Mouse (Mus musculus) MEL (cell line): ENCODE measurements around the gene Foxo3. TPM values are rescaled to one million over a fixed set of nuclear protein-coding genes. Genes with fewer than 3 reads are reported as not detected.

Source experiments
- DNase-seq: peaks from one replicate; pipeline ENCODE4 v3.0.0; 2011; ENCODE audit warnings: low read depth, low spot score
- H3K27ac ChIP-seq: 2 replicates; pipeline ENCODE4 v1.5.1; 2012; ENCODE audit warnings: low read depth, mild to moderate bottlenecking, control low read depth, low read length, moderate library complexity; ENCODE audit not compliant: control insufficient read depth
- H3K27me3 ChIP-seq, 2 experiments: fragments of 150-350 bp in 1 of 2; sonication (generic) in 1 of 2; 2 replicates each; pipeline ENCODE4 v1.6.1; 2012; ENCODE audit warnings: low read length in 2 of 2, mild to moderate bottlenecking in 2 of 2, improper control_type of control experiment in 1 of 2, moderate library complexity in 1 of 2; ENCODE audit not compliant: insufficient read depth in 2 of 2, control insufficient read depth in 1 of 2
- H3K36me3 ChIP-seq, 2 experiments: 2 replicates each; pipeline ENCODE4 v1.6.1; 2012 to 2014; ENCODE audit warnings: low read length in 2 of 2, improper control_type of control experiment in 1 of 2, inconsistent platforms in 1 of 2, mild to moderate bottlenecking in 1 of 2; ENCODE audit not compliant: insufficient read depth in 2 of 2, control insufficient read depth in 1 of 2
- H3K4me1 ChIP-seq, 2 experiments: fragments of 150-350 bp in 1 of 2; sonication (generic) in 1 of 2; 2 replicates each; pipeline ENCODE4 v1.6.1; 2012; ENCODE audit warnings: low read length in 2 of 2, improper control_type of control experiment in 1 of 2, mild to moderate bottlenecking in 1 of 2; ENCODE audit not compliant: insufficient read depth in 2 of 2, control insufficient read depth in 1 of 2
- H3K4me3 ChIP-seq, 2 experiments: fragments of 150-350 bp in 1 of 2; sonication (generic) in 1 of 2; 2 replicates each; pipeline ENCODE4 v1.5.1; 2012; ENCODE audit warnings: low read depth in 2 of 2, low read length in 2 of 2, mild to moderate bottlenecking in 2 of 2, moderate library complexity in 2 of 2, control low read depth in 1 of 2, improper control_type of control experiment in 1 of 2; ENCODE audit not compliant: control insufficient read depth in 1 of 2, insufficient read depth in 1 of 2
- H3K79me2 ChIP-seq: 2 replicates; pipeline ENCODE4 v1.6.1; 2012; ENCODE audit warnings: mild to moderate bottlenecking, low read length, moderate library complexity; ENCODE audit not compliant: control insufficient read depth, poor library complexity, insufficient read depth
- H3K9ac ChIP-seq: 2 replicates; pipeline ENCODE4 v1.6.1; 2012; ENCODE audit warnings: low read depth, mild to moderate bottlenecking, control low read depth, low read length, moderate library complexity; ENCODE audit not compliant: control insufficient read depth, poor library complexity, severe bottlenecking
- H3K9me3 ChIP-seq: fragments of 150-350 bp; sonication (generic); replicated peaks from 2 replicates; pipeline ENCODE4 v1.6.1; 2012; ENCODE audit warnings: mild to moderate bottlenecking, low read length, improper control_type of control experiment, moderate library complexity; ENCODE audit not compliant: insufficient read depth
- CHD1 ChIP-seq: IDR thresholded peaks from 2 replicates; pipeline ENCODE4 v1.6.1; 2012; ENCODE audit warnings: low read depth, mild to moderate bottlenecking, inconsistent platforms, low read length, improper control_type of control experiment
- CHD2 ChIP-seq: IDR thresholded peaks from 2 replicates; pipeline ENCODE4 v1.6.1; 2011; ENCODE audit warnings: low read length, improper control_type of control experiment
- E2F4 ChIP-seq: IDR thresholded peaks from 2 replicates; pipeline ENCODE4 v1.6.1; 2011; ENCODE audit warnings: low read depth, low read length, improper control_type of control experiment, borderline replicate concordance
- EP300 ChIP-seq, 2 experiments: IDR thresholded peaks; 2 replicates each; pipeline ENCODE4 v1.6.1; 2011; ENCODE audit warnings: improper control_type of control experiment in 2 of 2, low read length in 2 of 2, low read depth in 1 of 2, mild to moderate bottlenecking in 1 of 2
- ETS1 ChIP-seq: IDR thresholded peaks from 2 replicates; pipeline ENCODE4 v1.6.1; 2012; ENCODE audit warnings: low read depth, mild to moderate bottlenecking, inconsistent platforms, low read length, improper control_type of control experiment, moderate library complexity
- GABPA ChIP-seq: IDR thresholded peaks from 2 replicates; pipeline ENCODE4 v1.6.1; 2012; ENCODE audit warnings: low read depth, mild to moderate bottlenecking, inconsistent platforms, low read length, improper control_type of control experiment, moderate library complexity
- GATA1 ChIP-seq: IDR thresholded peaks from 2 replicates; pipeline ENCODE4 v1.6.1; 2011; ENCODE audit warnings: low read depth, low read length, improper control_type of control experiment
- HCFC1 ChIP-seq: IDR thresholded peaks from 2 replicates; pipeline ENCODE4 v1.6.1; 2012; ENCODE audit warnings: low read depth, mild to moderate bottlenecking, inconsistent platforms, low read length, improper control_type of control experiment, moderate library complexity
- JUND ChIP-seq: IDR thresholded peaks from 2 replicates; pipeline ENCODE4 v1.6.1; 2011; ENCODE audit warnings: low read depth, mild to moderate bottlenecking, improper control_type of control experiment, low read length
- KAT2A ChIP-seq: conservative IDR thresholded peaks from 2 replicates; pipeline ENCODE4 v1.6.1; 2012; ENCODE audit warnings: low read depth, low read length, improper control_type of control experiment, inconsistent platforms
- MAFK ChIP-seq: IDR thresholded peaks from 2 replicates; pipeline ENCODE4 v1.6.1; 2011; ENCODE audit warnings: low read depth, mild to moderate bottlenecking, low read length, improper control_type of control experiment, borderline replicate concordance
- MAZ ChIP-seq: IDR thresholded peaks from 2 replicates; pipeline ENCODE4 v1.6.1; 2012; ENCODE audit warnings: low read depth, mild to moderate bottlenecking, inconsistent platforms, low read length, improper control_type of control experiment
- MXI1 ChIP-seq: IDR thresholded peaks from 2 replicates; pipeline ENCODE4 v1.6.1; 2011; ENCODE audit warnings: mild to moderate bottlenecking, low read depth, low read length, improper control_type of control experiment
- MYB ChIP-seq: IDR thresholded peaks from 2 replicates; pipeline ENCODE4 v1.6.1; 2011; ENCODE audit warnings: mild to moderate bottlenecking, low read depth, low read length, improper control_type of control experiment
- NELFE ChIP-seq: IDR thresholded peaks from 2 replicates; pipeline ENCODE4 v1.6.1; 2011; ENCODE audit warnings: low read depth, low read length, improper control_type of control experiment
- POLR2AphosphoS5 ChIP-seq: IDR thresholded peaks from 2 replicates; pipeline ENCODE4 v1.6.1; 2012; ENCODE audit warnings: low read depth, borderline replicate concordance, mild to moderate bottlenecking, inconsistent platforms, low read length, moderate library complexity, mixed read lengths
- RAD21 ChIP-seq: IDR thresholded peaks from 2 replicates; pipeline ENCODE4 v1.6.1; 2011; ENCODE audit warnings: mild to moderate bottlenecking, low read depth, low read length, improper control_type of control experiment
- SIN3A ChIP-seq: IDR thresholded peaks from 2 replicates; pipeline ENCODE4 v1.6.1; 2012; ENCODE audit warnings: low read length, improper control_type of control experiment, inconsistent platforms
- SMC3 ChIP-seq: IDR thresholded peaks from 2 replicates; pipeline ENCODE4 v1.6.1; 2011; ENCODE audit warnings: low read depth, low read length, improper control_type of control experiment
- TAL1 ChIP-seq: IDR thresholded peaks from 2 replicates; pipeline ENCODE4 v1.6.1; 2012; ENCODE audit warnings: mild to moderate bottlenecking, inconsistent platforms, low read length, moderate library complexity, mixed read lengths
- TBP ChIP-seq: IDR thresholded peaks from 2 replicates; pipeline ENCODE4 v1.8.0; 2011; ENCODE audit warnings: low read depth, low read length, improper control_type of control experiment
- UBTF ChIP-seq: IDR thresholded peaks from 2 replicates; pipeline ENCODE4 v1.6.1; 2012; ENCODE audit warnings: low read depth, mild to moderate bottlenecking, inconsistent platforms, low read length, improper control_type of control experiment, moderate library complexity, borderline replicate concordance; ENCODE audit not compliant: insufficient read depth
- USF1 ChIP-seq: IDR thresholded peaks from 2 replicates; pipeline ENCODE4 v1.6.1; 2014; ENCODE audit warnings: low read depth, mild to moderate bottlenecking, inconsistent platforms, low read length, improper control_type of control experiment, moderate library complexity
- ZKSCAN1 ChIP-seq: IDR thresholded peaks from 2 replicates; pipeline ENCODE4 v1.6.1; 2012; ENCODE audit warnings: low read depth, mild to moderate bottlenecking, inconsistent platforms, low read length, improper control_type of control experiment, moderate library complexity
- ZMIZ1 ChIP-seq: IDR thresholded peaks from 2 replicates; pipeline ENCODE4 v1.6.1; 2012; ENCODE audit warnings: low read depth, mild to moderate bottlenecking, inconsistent platforms, low read length, improper control_type of control experiment, moderate library complexity
- ZNF384 ChIP-seq: IDR thresholded peaks from 2 replicates; pipeline ENCODE4 v1.6.1; 2012; ENCODE audit warnings: low read depth, mild to moderate bottlenecking, inconsistent platforms, low read length, improper control_type of control experiment
- polyA plus RNA-seq, 2 experiments: library from polyadenylated mRNA; stranded (reverse) in 1 of 2; unstranded in 1 of 2; fragments of >175 nt in 1 of 2; fragments of >200 nt in 1 of 2; gene quantifications; 2 replicates each; pipeline versions ENCODE4 v1.2.1 to v1.2.4; 2012; ENCODE audit warnings: low replicate concordance in 2 of 2, low read depth in 1 of 2; ENCODE audit not compliant: insufficient read length in 2 of 2, insufficient read depth in 1 of 2, missing spikeins in 1 of 2
- total RNA-seq: library from RNA; depleted of rRNA; stranded (reverse); fragments of 300-350 nt; gene quantifications from 2 replicates; pipeline ENCODE4 v1.2.3, GENCODE M21; 2012

Foxo3 gene
- total and polyA plus RNA-seq, 3 experiments = 21.0 to 103 (median 27.2) TPM

DNA sequence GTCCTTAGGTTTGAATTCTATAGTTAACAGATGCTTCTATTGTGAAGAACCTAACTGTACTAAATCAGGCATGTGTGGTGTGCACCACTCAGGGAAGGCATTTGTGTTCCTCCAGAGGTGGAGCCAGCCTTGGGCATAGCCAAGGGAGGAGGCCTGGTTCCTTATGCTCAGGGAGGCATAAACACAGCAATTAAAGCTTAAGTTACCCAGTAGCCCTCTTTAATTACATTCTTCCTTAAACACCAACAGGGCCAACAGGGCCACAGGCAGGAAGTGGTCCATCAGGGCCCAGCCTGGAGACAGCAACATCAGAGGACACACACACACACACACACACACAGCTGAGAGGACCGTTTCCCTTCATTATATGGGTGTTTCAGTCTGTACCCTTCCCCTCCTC, 102.7 kb downstream of the Foxo3 start:
- Histone ChIP-seq H3K4me1 (no peaks in the 10 kb centered on the region), H3K27me3 (no peaks in the 10 kb centered on the region), H3K79me2 (no peaks in the 10 kb centered on the region), H3K9ac (no peak overlapping the region), H3K9me3 (no peaks in the 10 kb centered on the region), H3K27ac (no peak overlapping the region), H3K4me3 (no peak overlapping the region), H3K36me3 (no peaks in the 10 kb centered on the region)
- no peak for DNase-seq
- TF ChIP-seq GABPA (no peak), E2F4 (no peak), USF1 (no peak), KAT2A (no peak), TAL1 (no peak), CHD1 (no peak), SMC3 (no peak), EP300 (IDR thresholded peaks at IDR 0.05; ENCODE audit: low read depth in 1 of 2, low read length in 2 of 2) (no peak), RAD21 (no peak), ZNF384 (no peak), HCFC1 (no peak), NELFE (no peak), GATA1 (no peak), POLR2AphosphoS5 (no peak)

DNA sequence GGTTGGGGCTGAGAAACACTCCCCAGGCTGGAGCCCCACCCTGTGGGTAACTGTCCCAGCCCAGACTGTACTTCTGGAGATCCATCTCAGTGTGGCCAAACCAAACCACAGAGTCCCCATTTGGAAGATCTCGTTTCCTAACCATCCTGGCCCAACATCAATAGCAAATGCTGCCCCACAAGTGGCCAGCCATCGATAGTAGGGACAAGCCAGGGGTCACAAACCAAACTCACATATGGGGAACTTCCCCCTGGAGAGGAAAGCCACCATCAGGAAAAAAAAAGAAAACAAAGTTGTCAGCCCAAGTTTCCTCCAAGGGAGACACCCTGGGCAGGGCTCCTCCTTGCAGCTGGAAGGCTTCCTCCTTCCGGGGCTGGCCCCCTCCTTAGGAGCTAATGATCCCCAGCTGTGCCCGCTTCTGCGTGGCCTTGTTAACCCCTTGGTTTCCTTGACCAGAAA, 105.6 kb downstream of the Foxo3 start:
- no peaks in the 10 kb centered on the region for H3K36me3 ChIP-seq
- no peak overlapping the region for H3K27ac ChIP-seq
- H3K9me3 ChIP-seq = no peaks in the 10 kb centered on the region
- H3K4me3 ChIP-seq = no peak overlapping the region
- H3K27me3 ChIP-seq = no peaks in the 10 kb centered on the region
- DNase-seq = no peak
- H3K79me2 ChIP-seq = no peaks in the 10 kb centered on the region
- TF ChIP-seq MXI1 = no peak
- no peak for TF ChIP-seq ZKSCAN1
- no peak for TF ChIP-seq TAL1
- TF ChIP-seq TBP = no peak
- TF ChIP-seq E2F4 = no peak
- TF ChIP-seq ETS1 = no peak
- TF ChIP-seq SIN3A = no peak
- TF ChIP-seq UBTF = no peak
- TF ChIP-seq MYB = no peak
- TF ChIP-seq JUND = no peak
- TF ChIP-seq ZNF384 = no peak
- TF ChIP-seq CHD1 = no peak
- TF ChIP-seq MAZ = no peak
- no peak for TF ChIP-seq POLR2AphosphoS5
- TF ChIP-seq EP300 (IDR thresholded peaks at IDR 0.05; ENCODE audit: low read depth in 1 of 2, low read length in 2 of 2) = no peak
- TF ChIP-seq HCFC1 = no peak
- no peak for TF ChIP-seq ZMIZ1
- no peak for TF ChIP-seq CHD2
- TF ChIP-seq MAFK = no peak
- TF ChIP-seq NELFE = no peak
- H3K4me1 ChIP-seq = no peaks in the 10 kb centered on the region
- no peak overlapping the region for H3K9ac ChIP-seq
